Mouse (Mus musculus) frontal cortex, postnatal 25 days (tissue): ENCODE measurements around the gene Creb3l1.

ENCODE experiments used
- DNase-seq, 2 experiments: peaks; one replicate each; pipeline ENCODE4 v3.0.0; 2022; ENCODE audit warnings: low spot score in 2 of 2

Creb3l1 gene

GRCm38 (mm10) chr2:91964610-91965204, 59.6 kb downstream of the Creb3l1 start:
- DNase-seq = no peak

DNA sequence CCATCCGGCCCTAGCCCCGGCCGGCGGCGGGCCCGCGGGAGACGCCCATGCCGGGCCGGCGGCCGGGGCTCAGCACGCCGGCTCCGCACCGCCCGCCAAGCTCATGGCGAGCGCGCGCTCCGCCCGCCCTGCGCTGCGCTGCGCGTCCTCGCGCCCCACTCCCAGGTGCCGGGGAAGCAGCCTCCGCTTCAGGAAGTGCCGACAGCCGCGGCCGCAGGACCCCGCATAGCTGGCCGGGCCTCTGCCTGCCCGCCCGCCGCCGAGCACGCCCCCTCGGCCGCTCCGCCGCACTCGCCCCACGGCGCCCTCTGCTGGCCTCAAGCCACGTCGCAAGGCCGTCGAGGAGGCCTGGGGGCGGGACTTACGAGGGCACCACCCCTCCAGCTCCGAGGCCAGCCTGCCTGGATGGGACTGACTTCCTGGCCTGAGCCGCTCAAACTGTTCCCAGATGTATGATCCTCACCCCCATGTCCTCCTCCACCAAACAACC, 60.8 kb downstream of the Creb3l1 start:
- DNase-seq = peak; percentile 89 to 90

GRCm38 (mm10) chr2:91962864-91963401, 61.4 kb downstream of the Creb3l1 start:
- no peak for DNase-seq

DNA sequence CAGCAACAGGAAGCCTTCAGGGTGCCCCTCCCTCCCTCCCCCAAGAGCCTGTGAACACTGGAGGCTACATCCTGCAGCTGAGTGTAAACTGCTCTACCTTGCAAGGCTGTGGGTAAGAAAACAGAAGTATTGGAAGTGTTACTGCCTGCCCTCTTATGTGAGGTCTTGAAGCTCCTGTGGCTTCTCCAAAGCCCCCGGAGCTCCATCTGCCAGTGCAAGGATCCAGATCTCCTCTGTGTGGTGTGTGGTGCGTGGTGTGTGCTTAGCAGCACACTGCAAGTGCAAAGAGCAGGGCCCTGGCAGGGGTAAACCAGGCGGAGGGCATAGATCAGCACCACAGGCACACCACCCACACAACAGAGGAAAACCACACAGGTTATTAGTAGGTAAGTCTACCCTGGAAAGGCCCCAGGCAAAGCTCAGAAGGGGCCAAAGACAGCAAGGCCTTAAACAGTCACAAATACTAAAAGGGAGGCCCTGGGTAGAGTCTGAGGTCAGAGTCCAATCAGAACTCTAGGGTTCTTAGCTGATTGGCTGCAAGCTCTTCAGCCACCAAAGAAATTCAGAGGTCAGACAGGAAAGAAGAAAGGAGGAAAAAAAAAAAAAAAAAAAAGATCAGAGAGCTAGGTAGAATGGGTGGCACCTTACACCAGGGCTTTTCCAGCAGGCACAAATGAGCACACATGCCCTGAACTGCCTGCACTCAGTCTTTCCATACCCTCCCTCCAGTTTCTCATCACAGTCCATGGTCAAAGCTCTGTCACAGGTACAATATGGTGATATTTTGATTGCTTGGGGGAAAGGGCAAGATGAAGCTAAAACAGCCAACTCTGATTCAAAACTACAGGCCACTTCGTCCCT, 62.2 kb downstream of the Creb3l1 start:
- no peak for DNase-seq

- no peak for DNase-seq
These were observed 63.8 kb downstream of the Creb3l1 start for GRCm38 (mm10) chr2:91960459-91960858.

- DNase-seq = no peak
These were observed 64.5 kb downstream of the Creb3l1 start for GRCm38 (mm10) chr2:91959544-91960410.

DNA sequence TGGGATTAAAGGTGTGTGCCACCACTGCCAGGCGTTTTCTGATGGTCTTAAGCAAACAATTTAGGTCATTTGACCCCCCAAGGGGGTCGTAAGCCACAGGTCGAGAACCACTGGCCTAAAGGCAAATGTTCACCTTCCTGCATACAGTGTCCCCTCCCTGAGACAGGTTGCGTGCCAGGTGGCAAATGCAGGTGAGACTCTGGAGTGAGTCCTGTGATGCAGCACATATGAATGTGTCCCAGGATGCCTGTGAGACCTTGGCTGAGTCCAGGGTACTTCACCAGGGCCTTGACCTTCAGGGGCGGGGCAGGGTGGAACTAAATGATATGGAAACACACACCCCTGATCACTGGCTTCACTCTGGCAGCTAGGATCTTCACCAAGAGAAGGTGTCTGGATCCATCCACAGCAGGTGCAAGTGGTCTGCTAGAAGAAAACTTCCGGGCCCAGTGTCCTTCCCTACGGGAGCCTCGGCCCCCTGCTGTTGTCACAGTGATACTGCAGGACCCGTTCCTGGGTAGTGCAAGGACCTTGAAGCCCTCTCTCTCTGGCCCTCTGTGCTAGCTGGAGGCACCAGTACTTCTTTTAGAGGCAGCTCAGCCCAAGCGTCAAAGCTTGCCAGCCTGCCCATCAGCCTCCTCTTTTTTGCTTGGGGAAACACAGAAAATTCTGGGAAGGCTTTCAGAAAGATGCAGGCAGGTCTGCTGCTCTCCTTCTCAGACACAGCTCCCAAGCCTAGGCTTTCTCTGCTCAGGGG, 65.4 kb downstream of the Creb3l1 start:
- DNase-seq = no peak

DNA sequence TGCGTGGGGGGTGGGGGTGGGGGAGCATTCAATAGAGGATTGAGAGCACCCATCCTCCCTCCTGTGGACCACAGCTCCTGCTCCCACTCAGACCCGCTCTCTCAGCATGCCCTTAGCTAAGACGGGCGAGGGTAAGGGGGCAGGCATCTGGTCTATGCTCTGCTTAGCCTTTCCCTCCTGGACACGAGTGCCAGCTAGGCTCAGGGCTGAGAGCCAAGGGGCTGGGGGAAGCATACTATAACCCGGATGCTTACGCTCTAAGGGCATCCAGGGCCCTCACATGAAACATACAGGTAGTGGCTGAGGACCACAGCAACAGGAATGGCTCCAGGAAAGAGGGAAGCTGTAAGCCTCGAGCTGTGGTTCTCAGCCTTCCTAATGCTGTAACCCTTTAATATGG, 66.3 kb downstream of the Creb3l1 start:
- no peak for DNase-seq

DNA sequence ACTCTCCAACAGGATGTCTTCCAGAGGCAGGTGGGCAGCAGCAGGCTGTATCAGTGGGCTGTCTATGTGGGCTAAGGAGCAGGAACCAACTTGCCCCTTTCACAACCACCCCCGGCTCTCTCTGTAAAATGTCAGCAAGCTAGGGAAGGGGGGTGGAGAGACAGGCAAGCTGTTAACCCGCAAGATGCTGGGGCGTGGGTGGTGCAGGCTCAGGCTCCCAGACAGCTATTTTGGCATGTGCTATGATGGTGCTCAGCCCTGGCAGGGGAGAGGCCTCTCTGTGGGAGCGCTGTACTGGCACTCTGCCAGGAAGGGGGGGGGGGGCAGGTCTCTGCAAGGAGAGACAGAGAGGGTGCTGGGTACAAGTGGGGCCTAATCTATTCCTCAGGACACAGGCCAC, 67.2 kb downstream of the Creb3l1 start:
- DNase-seq = no peak

DNA sequence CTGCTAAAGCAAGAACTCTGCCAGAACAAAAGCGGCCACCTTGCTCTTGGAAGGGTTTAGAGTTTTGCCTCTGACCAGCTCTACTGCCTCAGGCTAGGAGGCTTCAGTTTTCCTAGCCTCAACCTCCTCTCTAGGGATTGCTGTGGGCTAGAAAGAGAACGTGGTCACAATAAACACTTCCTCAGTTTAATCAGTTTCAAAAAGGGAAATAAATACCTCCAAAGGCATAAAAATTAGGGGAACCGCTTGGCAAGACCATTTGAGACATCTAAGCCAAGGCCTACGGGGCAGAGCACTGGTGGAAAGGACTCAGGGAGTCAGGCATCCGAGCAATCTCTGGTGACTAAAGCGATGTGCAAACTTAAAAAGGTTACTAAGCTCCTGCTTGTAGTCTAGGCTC, 68.4 kb downstream of the Creb3l1 start:
- no peak for DNase-seq

DNA sequence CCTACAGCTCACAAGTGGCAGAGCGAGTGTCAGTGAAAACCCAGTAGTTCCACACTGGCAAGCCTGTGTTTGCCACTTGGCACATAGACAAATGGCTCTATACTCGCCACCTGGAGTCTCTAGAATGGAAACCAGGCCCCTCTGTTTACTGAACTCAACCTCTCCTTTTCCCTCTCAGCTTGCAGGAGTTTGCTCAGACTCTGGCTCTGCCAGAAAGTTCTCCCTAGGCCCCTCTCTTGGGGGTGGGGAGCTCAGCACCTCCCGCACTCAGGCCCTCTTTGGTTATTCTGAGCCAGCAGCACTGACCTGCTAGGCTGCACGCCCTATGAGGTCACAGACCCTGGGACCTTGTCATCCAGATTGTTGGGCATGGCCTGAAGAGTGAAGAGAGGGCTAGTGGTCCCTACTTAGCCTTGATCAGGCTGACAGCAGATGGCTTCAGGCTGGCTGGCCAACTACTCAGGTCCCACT, 69.1 kb downstream of the Creb3l1 start:
- DNase-seq = no peak

DNA sequence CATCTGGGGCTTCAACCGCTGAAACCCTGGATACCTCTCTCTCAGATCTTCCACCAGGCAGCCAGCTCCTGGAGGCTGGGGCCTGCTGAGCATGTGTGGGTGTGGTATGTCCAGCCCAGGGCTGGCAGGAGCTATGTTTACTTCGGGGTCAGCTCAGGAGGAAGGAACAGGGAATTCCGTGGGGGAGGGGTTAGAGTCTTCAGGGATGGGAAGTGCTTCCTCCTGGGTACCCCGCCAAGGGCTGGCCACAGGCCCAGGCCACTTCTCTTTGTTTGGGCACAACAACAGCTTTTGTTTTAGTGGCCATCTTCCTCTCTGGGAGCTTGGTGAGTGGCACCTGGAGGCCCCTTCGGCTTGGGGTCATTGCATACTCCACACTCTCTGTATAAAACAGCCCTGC, 70.5 kb downstream of the Creb3l1 start:
- DNase-seq = no peak

DNA sequence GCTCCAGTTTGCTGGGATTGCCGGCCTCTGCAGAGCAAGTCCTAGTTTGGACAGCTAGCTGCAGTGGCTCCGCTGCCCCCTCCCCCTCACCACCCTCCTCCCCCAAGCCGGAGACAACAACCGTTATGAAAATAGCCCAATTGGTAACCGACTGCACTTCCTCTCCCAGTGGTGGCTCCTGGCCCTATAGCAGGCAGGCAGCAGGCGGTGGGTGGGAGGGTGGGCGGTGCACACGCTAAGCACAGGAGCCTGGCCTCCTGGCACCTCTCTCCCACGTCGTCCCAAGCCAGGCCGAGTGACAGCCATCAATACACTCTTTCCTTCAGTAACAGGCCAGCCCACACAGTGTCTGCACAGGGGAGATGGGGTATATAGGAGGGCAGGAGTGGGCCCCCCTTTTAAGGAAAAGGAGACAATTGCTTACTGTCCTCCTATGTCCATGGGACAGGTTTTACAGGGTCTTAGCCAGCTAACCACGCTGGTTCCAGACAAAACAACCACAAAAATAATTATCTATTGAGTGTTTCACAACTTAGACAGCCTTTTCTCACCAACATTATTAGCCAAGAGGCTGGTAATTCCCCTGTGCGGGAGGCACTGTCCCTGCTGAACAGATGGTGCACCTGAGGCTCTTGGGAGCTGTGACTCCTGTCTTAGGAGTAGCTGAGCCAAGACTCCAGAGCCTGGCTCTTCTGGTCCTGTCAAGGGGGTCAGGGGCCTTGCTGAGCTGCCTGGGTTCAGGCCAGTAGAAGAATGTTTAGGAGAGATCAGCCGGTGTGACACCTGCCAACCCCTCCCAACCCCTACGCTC, 73.8 kb downstream of the Creb3l1 start:
- no peak for DNase-seq

DNA sequence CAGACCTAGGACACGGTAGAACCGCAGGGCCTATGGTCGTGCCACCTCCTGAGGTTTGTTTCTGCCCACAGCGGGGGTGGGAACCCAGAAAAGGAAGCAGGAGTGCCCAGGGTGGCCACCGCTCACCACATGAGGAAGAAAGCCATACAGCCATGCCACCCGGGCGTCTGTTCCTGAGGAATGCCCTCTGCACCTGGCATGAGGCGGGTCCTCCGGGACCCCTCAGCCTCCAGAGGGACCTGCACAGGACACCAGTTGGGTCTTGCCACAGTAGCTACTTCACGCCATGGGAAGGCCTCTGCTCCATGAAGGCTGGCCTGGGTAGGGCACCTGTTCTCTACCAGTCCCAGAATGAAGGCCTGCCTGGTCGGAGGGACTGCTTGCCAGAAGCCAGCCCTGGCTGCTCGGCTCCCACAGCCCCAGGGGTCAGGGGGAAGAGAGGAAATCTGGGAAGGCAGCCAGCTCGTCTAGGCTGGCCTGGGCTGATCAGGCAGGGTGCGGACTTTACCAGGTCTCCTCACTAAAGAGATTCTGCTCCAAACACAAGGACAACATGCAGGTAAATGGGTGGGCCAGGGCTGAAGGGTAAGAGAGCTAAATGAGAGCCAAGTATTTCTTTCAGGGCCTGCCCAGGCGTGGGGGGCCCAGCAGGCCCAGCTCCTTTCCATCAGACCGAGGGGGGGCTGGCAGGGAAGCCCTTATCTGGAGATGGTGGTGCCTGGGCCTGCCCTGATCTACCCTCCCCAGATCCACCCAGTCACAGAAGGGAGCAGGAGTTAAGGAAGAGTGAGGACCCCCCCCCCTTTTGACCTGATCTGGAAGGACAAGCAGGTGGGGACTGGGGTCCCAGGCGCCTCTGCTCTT, 74.7 kb downstream of the Creb3l1 start:
- no peak for DNase-seq

GRCm38 (mm10) chr2:91948792-91949241, 75.5 kb downstream of the Creb3l1 start:
- DNase-seq = no peak

GRCm38 (mm10) chr2:91948151-91948509, 76.2 kb downstream of the Creb3l1 start:
- no peak for DNase-seq

DNA sequence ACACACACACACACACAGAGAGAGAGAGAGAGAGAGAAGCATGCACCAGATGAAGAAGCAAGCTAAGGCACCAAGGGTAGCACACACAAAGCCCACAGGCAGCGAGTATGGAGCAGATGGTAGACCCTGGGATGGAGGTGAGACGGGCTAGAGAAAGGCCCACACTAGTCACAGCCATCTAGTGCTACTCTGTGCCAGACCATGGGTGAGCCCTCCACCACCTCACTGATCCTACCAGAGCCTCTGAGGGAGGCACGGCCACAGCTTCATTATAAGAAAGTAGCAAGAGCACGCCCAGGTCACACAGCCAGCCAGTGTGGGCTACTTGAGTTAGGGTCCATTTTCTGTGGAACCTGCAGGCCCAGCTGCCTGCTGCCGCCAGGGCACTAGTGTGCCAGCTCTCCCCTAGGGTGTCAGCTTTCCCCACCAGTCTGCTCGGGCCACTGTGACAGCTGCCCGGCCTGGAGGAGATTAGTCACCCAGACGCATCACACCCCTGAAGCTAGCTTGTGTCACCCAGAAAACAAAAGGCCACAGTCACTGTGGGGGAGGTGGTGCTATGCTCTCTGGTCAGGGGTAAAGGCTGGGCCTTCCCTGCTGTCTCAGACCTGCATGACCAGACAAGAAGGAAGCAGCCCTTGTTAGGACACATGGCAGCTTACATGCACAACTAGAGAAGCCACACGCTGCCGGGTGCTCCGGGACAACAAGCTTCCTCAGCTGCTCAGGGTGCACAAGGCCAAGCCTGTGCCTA, 76.7 kb downstream of the Creb3l1 start:
- no peak for DNase-seq

GRCm38 (mm10) chr2:91946836-91947235, 77.5 kb downstream of the Creb3l1 start:
- no peak for DNase-seq

- DNase-seq = no peak
These were observed 78.8 kb downstream of the Creb3l1 start, which contains the start of gene Gm9821 for GRCm38 (mm10) chr2:91945483-91945882. Gm9821 (plus strand) TSS chr2:91945703.
